Mouse (Mus musculus): ENCODE data around the gene 2310030G06Rik.

- peak; percentile 35 for TF ChIP-seq CTCF (IDR thresholded peaks at IDR 0.05; ENCODE audit: low read depth)
- no peak for TF ChIP-seq EP300 (optimal IDR thresholded peaks at IDR 0.05)
Observed at GRCm38 (mm10) chr9:50727925-50728651, 18.2 kb downstream of the 2310030G06Rik start.

Measured in stomach, postnatal 0 days (tissue).